Mouse (Mus musculus): Measurements from ENCODE around the gene Ces2f. TPM values are rescaled to one million over a fixed set of nuclear protein-coding genes. Genes with fewer than 3 reads are reported as not detected.

The Ces2f gene
- total RNA-seq (2023): not detected

DNA sequence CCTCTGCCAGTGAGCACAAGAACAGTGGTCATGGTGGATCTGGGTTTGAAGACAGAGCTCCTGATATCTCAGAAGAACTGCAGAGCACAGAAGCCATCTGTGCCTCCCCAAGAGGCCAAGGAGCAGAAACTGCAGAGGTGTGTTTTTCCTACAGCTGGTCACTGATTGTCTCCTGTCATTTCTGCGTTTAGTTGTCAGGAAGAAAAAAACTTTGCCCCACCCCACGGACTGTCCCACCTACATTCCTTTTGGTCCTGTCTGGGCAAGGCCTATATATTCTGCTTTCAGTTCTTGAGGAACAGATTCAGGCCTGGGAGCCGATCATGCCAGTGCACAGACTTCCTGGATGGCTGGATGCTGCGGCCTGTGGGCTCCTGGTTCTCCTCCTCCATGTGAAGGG lies at the start of gene Ces2f:
TSS of gene Ces2f (plus strand) at position 301 of the 400 bp plus-strand sequence.

DNA sequence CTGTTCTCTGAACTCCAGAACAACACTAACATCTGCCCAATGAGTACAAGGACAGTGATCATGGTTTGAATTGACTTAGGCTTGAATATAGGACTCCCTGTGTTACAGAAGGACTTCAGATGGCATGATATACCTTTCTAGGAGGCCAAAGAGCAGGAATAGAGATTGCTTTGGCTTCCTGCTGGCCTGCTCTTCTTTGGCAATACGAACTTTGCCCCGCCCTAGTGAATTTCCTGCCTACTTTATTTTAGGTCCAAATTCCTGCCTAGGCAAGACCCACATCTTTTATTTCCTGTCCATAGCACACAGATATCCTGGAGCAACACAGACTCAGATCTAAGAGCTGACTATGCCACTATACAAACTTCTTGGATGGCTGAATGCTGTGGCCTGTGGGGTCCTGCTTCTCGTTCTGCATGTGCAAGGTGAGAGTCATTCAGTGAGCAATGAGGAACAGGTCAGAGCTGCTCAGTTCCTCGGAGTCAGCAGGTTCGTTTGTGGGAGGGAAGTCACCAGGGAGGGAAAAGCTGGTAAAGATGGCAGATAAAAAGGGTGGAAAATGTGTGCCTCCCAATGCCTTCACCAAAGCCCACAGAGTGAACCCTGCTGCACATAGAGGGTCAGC lies 21.1 kb upstream of the Ces2f start, which contains the start of gene Ces2e:
TSS of gene Ces2e (plus strand) at position 289 of the 625 bp plus-strand sequence.

DNA sequence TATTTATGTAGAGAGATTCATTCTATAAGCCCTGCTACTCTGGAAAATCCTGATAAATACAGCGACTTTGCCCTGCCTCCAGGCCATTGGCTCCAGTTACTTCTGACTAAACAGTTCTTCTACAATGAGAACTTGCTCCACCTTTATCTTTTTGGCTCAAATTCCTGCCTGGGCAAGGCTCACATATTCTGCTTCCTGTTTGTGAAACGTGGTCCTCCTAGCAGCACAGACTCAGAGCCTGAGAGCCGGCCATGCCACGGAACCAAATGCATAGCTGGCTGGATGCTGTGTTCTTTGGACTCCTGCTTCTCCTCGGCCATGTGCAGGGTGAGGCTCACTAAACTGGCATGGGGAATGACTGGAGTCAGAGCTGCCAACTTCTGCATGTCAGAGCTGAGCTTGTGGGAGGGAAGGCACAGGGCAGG lies 14.4 kb downstream of the Ces2f start, which contains the start of gene Ces2g:
TSS of gene Ces2g (plus strand) at position 182 of the 425 bp plus-strand sequence.

DNA sequence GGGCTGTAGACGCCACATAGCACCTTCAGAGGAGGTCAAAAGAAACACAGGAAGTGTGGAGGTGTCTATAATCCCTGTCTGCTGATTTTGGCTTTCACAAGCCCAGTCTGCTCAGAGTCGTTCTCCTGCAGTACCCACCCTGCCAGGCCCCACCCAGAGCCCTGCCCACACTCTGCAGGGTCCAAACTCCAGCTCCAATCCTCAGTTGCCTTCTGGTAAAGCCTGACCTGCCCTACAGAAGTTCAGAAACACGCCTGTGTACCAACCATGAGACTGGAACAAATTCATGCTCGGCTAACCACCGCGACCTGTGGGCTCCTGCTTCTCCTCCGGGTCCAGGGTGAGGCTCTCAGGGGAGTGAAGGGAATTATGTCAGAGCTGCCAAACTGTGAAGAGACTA lies 53.4 kb downstream of the Ces2f start, which contains the start of gene Ces2h:
TSS of gene Ces2h (plus strand) at position 268 of the 400 bp plus-strand sequence.

Other genes starting within 250 kb of the Ces2f start
- not detected for gene Ces2a, start 213.4 kb upstream of the Ces2f start, total RNA-seq (2023)
- gene Ces2b, start 115.8 kb upstream of the Ces2f start, total RNA-seq (2023): not detected
- gene Ces2c, start 100.3 kb upstream of the Ces2f start, total RNA-seq (2023): 1 to 10 TPM in 1 of 2 experiments, not detected in 1; 1.0 TPM
- gene Ces2e, start 21.1 kb upstream of the Ces2f start, total RNA-seq (2023): not detected
- 1 to 10 TPM; 2.1 to 3.4 TPM for gene Ces2g, start 14.4 kb downstream of the Ces2f start, total RNA-seq (2023)
- gene Ces2h, start 53.5 kb downstream of the Ces2f start, total RNA-seq (2023): not detected
- not detected for gene Ces3a, start 101.2 kb downstream of the Ces2f start, total RNA-seq (2023)
- gene Ces3b, start 136.4 kb downstream of the Ces2f start, total RNA-seq (2023): not detected
- gene Ces4a, start 184.4 kb downstream of the Ces2f start, total RNA-seq (2023): not detected
- 100 to 1,000 TPM; 114 to 128 TPM for gene Cbfb, start 223.3 kb downstream of the Ces2f start, total RNA-seq (2023)

Data from T-cell, adult 66 days (primary cell).